Mouse (Mus musculus) ES-E14 (cell line): ENCODE data around the gene Snrpa. TPM values are rescaled to one million over a fixed set of nuclear protein-coding genes. Genes with fewer than 3 reads are reported as not detected.

ENCODE experiments used
- DNase-seq: peaks from one replicate; pipeline ENCODE4 v3.0.0-alpha.2; 2013; ENCODE audit warnings: low read depth, low spot score
- H3K27ac ChIP-seq: 2 replicates; pipeline ENCODE4 v1.5.1; 2012; ENCODE audit warnings: low read depth, mild to moderate bottlenecking, low read length, moderate library complexity, mixed read lengths; ENCODE audit not compliant: poor library complexity, insufficient read depth, severe bottlenecking
- H3K36me3 ChIP-seq: 2 replicates; pipeline ENCODE4 v1.6.1; 2012; ENCODE audit warnings: mild to moderate bottlenecking, low read length, moderate library complexity, mixed read lengths; ENCODE audit not compliant: control insufficient read depth, poor library complexity, insufficient read depth, severe bottlenecking
- H3K4me1 ChIP-seq, 2 experiments: fragments of 150-350 bp in 1 of 2; sonication (generic) in 1 of 2; 2 replicates each; pipeline ENCODE4 v1.6.1; 2012; ENCODE audit warnings: low read length in 2 of 2, mild to moderate bottlenecking in 1 of 2, mixed read lengths in 1 of 2; ENCODE audit not compliant: control insufficient read depth in 2 of 2, insufficient read depth in 2 of 2, poor library complexity in 1 of 2
- H3K4me3 ChIP-seq, 2 experiments: fragments of 150-350 bp in 1 of 2; sonication (generic) in 1 of 2; 2 replicates each; pipeline ENCODE4 v1.5.1; 2012; ENCODE audit warnings: low read length in 2 of 2, low read depth in 1 of 2, mild to moderate bottlenecking in 1 of 2, mixed read lengths in 1 of 2; ENCODE audit not compliant: insufficient read depth in 1 of 2, poor library complexity in 1 of 2, severe bottlenecking in 1 of 2
- H3K9ac ChIP-seq: 2 replicates; pipeline ENCODE4 v1.6.1; 2012; ENCODE audit warnings: low read depth, mild to moderate bottlenecking, low read length, mixed read lengths; ENCODE audit not compliant: poor library complexity, insufficient read depth, severe bottlenecking
- H3K9me3 ChIP-seq: fragments of 150-350 bp; sonication (generic); 2 replicates; pipeline ENCODE4 v1.6.1; 2012; ENCODE audit warnings: low read depth, mild to moderate bottlenecking, low read length; ENCODE audit not compliant: control insufficient read depth, insufficient read depth
- CHD2 ChIP-seq: IDR thresholded peaks from 2 replicates; pipeline ENCODE4 v1.6.1; 2014; ENCODE audit warnings: mild to moderate bottlenecking, low read depth, low read length, inconsistent platforms
- HCFC1 ChIP-seq: IDR thresholded peaks from 2 replicates; pipeline ENCODE4 v1.6.1; 2012; ENCODE audit warnings: low read length, inconsistent platforms, borderline replicate concordance; ENCODE audit not compliant: insufficient read depth
- MAFK ChIP-seq: IDR thresholded peaks from 2 replicates; pipeline ENCODE4 v1.6.1; 2014; ENCODE audit warnings: mild to moderate bottlenecking, low read depth, low read length, inconsistent platforms; ENCODE audit not compliant: insufficient read depth
- ZC3H11A ChIP-seq: IDR thresholded peaks from 2 replicates; pipeline ENCODE4 v1.6.1; 2012; ENCODE audit warnings: low read depth, mild to moderate bottlenecking, inconsistent platforms, low read length, borderline replicate concordance
- ZNF384 ChIP-seq: IDR thresholded peaks from 2 replicates; pipeline ENCODE4 v1.6.1; 2012; ENCODE audit warnings: low read depth, low read length, inconsistent platforms
- in situ Hi-C, 2 experiments: fragments of 600-800 bp; cut with MboI; formaldehyde crosslinking; loops; one replicate each; pipeline ENCODE4 v1.15.1; 2025; ENCODE audit warnings: low sequenced_read_pairs in 2 of 2, inconsistent platforms in 1 of 2; ENCODE audit not compliant: unreplicated experiment in 2 of 2
- total RNA-seq: library from RNA; depleted of rRNA; stranded (reverse); fragments of 300-350 nt; gene quantifications from 2 replicates; pipeline ENCODE4 v1.2.3, GENCODE M21; 2012

Gene Snrpa
- total RNA-seq, 1 experiment = 129 TPM

- H3K9ac ChIP-seq = peak overlapping the region; percentile 55; the same call in 1 of the 2 replicates
- H3K9me3 ChIP-seq = no peaks in the 10 kb centered on the region
- DNase-seq = no peak
- TF ChIP-seq ZNF384 (no peak), ZC3H11A (no peak), MAFK (no peak), CHD2 (no peak), HCFC1 (no peak)
- peaks cover 8 to 17% of the 10 kb centered on the region in 2 experiments for H3K4me1 ChIP-seq
- peak overlapping the region; percentile 56 to 83 for H3K4me3 ChIP-seq
- H3K36me3 ChIP-seq = peaks cover 7% of the 10 kb centered on the region
- H3K27ac ChIP-seq = peak overlapping the region; percentile 83; the same call in 1 of the 2 replicates
- in situ Hi-C loops = no loop called here
These were observed 16.0 kb downstream of the Snrpa start for GRCm38 (mm10) chr7:27180036-27180435.

GRCm38 (mm10) chr7:27179217-27179918 is 16.7 kb downstream of the Snrpa start:
- in situ Hi-C loops = no loop called here
- Histone ChIP-seq H3K9ac (peak overlapping the region; percentile 72), H3K36me3 (peaks cover 3% of the 10 kb centered on the region), H3K4me1 (peaks cover 8 to 22% of the 10 kb centered on the region in 2 experiments), H3K4me3 (peak overlapping the region; percentile 64 to 83), H3K9me3 (no peaks in the 10 kb centered on the region), H3K27ac (peak overlapping the region; percentile 83)
- no peak for DNase-seq
- no peak for TF ChIP-seq CHD2
- no peak for TF ChIP-seq MAFK
- TF ChIP-seq ZC3H11A = no peak
- TF ChIP-seq HCFC1 = no peak
- TF ChIP-seq ZNF384 = no peak

GRCm38 (mm10) chr7:27178324-27179216 is 17.5 kb downstream of the Snrpa start, which contains the start of gene Rab4b:
Gene Rab4b (minus strand): TSS chr7:27178896.
- H3K27ac ChIP-seq = peak within 1 kb of the TSS; percentile 88
- TF ChIP-seq ZC3H11A = no peak
- no peak for TF ChIP-seq ZNF384
- TF ChIP-seq CHD2 = peak; percentile 86
- no peak for TF ChIP-seq MAFK
- no peak for TF ChIP-seq HCFC1
- peak; percentile 98 for DNase-seq
- in situ Hi-C loops = no loop called here
- no peaks in the 10 kb centered on the region for H3K9me3 ChIP-seq
- H3K4me3 ChIP-seq = peak within 1 kb of the TSS; percentile 89 to 93
- peaks cover 10 to 30% of the 10 kb centered on the region in 2 experiments for H3K4me1 ChIP-seq
- peaks cover 2% of the 10 kb centered on the region; the same call in 1 of the 2 replicates for H3K36me3 ChIP-seq
- H3K9ac ChIP-seq = peak within 1 kb of the TSS; percentile 88

- Histone ChIP-seq H3K4me1 (peaks cover 10 to 30% of the 10 kb centered on the region in 2 experiments), H3K4me3 (peak overlapping the region; percentile 63 to 93), H3K36me3 (peaks cover 2% of the 10 kb centered on the region; the same call in 1 of the 2 replicates), H3K27ac (no peak overlapping the region), H3K9ac (peak overlapping the region; percentile 60; the same call in 1 of the 2 replicates), H3K9me3 (no peaks in the 10 kb centered on the region)
- in situ Hi-C loops = no loop called here
- no peak for DNase-seq
- TF ChIP-seq HCFC1 (no peak), MAFK (no peak), ZC3H11A (no peak), CHD2 (no peak), ZNF384 (no peak)
These were observed 18.1 kb downstream of the Snrpa start for GRCm38 (mm10) chr7:27177942-27178323.
